Mouse (Mus musculus): ENCODE data around the gene Dcaf6. TPM values are rescaled to one million over a fixed set of nuclear protein-coding genes. Genes with fewer than 3 reads are reported as not detected.
"Not testable (repeated sequence)": the region's sequence is repeated elsewhere in the genome, so short reads cannot be mapped to it uniquely, and the experiment has no call there.

The Dcaf6 gene
- polyA plus RNA-seq, 1 experiment from 2014 or later = 18.9 TPM

- 0 out of 2 replicates have a peak, but pooled peaks cover 3% of the 10 kb centered on the region for H3K36me3 ChIP-seq (ENCODE audit: control insufficient read depth, insufficient read depth, low read length)
- 78% methylated on average over 4 of the region's 4 CpGs for WGBS
- no peak overlapping the region for H3K9ac ChIP-seq (ENCODE audit: low read length)
- ATAC-seq (ENCODE audit: low read depth) = no peak
- H3K9me3 ChIP-seq (ENCODE audit: control insufficient read depth, low read length) = no peaks in the 10 kb centered on the region
- H3K27me3 ChIP-seq (ENCODE audit: control insufficient read depth, insufficient read depth, low read depth, low read length) = no peaks in the 10 kb centered on the region
- no peak overlapping the region for H3K27ac ChIP-seq (ENCODE audit: low read length)
- no peak overlapping the region for H3K4me3 ChIP-seq (ENCODE audit: low read length)
- no peaks in the 10 kb centered on the region for H3K4me1 ChIP-seq (replicated peaks; ENCODE audit: control insufficient read depth, insufficient read depth, low read length)
- no peak overlapping the region for H3K4me2 ChIP-seq (ENCODE audit: low read depth, low read length)
These were observed 115.8 kb downstream of the Dcaf6 start for GRCm38 (mm10) chr1:165344453-165344852.

DNA sequence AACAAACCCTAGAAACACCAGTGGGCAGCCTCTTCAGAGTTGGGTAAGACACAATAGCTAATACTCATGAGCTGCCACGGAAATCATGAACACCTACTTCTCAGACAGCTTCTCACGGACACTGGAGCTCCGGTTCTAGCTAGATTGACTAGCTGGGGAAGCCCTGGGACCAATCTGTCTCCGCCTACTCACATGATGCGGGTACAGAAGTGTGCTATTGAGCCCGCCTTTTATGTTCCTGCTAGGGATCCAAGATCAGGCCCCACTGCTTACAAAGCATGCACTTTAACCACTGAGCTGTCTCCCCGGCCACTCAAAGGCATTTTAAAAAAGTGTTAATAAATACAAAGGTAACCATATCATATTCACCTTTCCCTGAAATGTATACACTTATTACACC is 118.1 kb downstream of the Dcaf6 start:
- no peaks in the 10 kb centered on the region for H3K9me3 ChIP-seq (ENCODE audit: control insufficient read depth, low read length)
- ATAC-seq (ENCODE audit: low read depth) = no peak
- no peaks in the 10 kb centered on the region for H3K27me3 ChIP-seq (ENCODE audit: control insufficient read depth, insufficient read depth, low read depth, low read length)
- H3K27ac ChIP-seq (ENCODE audit: low read length) = no peak overlapping the region
- H3K36me3 ChIP-seq (ENCODE audit: control insufficient read depth, insufficient read depth, low read length) = peaks cover 4% of the 10 kb centered on the region; the same call in 1 of the 2 replicates
- H3K9ac ChIP-seq (ENCODE audit: low read length) = no peak overlapping the region
- no peaks in the 10 kb centered on the region for H3K4me1 ChIP-seq (replicated peaks; ENCODE audit: control insufficient read depth, insufficient read depth, low read length)
- WGBS = 44% methylated on average over 7 of the region's 7 CpGs
- no peak overlapping the region for H3K4me3 ChIP-seq (ENCODE audit: low read length)
- no peak overlapping the region for H3K4me2 ChIP-seq (ENCODE audit: low read depth, low read length)

GRCm38 (mm10) chr1:165332797-165333196 is 127.5 kb downstream of the Dcaf6 start:
- Histone ChIP-seq H3K27ac (ENCODE audit: low read length) (no peak overlapping the region), H3K4me2 (ENCODE audit: low read depth, low read length) (no peak overlapping the region), H3K9me3 (ENCODE audit: control insufficient read depth, low read length) (no peaks in the 10 kb centered on the region), H3K4me1 (replicated peaks; ENCODE audit: control insufficient read depth, insufficient read depth, low read length) (no peaks in the 10 kb centered on the region), H3K4me3 (ENCODE audit: low read length) (no peak overlapping the region), H3K9ac (ENCODE audit: low read length) (no peak overlapping the region), H3K27me3 (ENCODE audit: control insufficient read depth, insufficient read depth, low read depth, low read length) (no peaks in the 10 kb centered on the region), H3K36me3 (ENCODE audit: control insufficient read depth, insufficient read depth, low read length) (peaks cover 3% of the 10 kb centered on the region; the same call in 1 of the 2 replicates)
- 75% methylated on average over 3 of the region's 3 CpGs for WGBS
- ATAC-seq (ENCODE audit: low read depth) = no peak

- H3K9me3 ChIP-seq (ENCODE audit: control insufficient read depth, low read length) = no peaks in the 10 kb centered on the region
- no peaks in the 10 kb centered on the region for H3K27me3 ChIP-seq (ENCODE audit: control insufficient read depth, insufficient read depth, low read depth, low read length)
- no peak overlapping the region for H3K9ac ChIP-seq (ENCODE audit: low read length)
- H3K36me3 ChIP-seq (ENCODE audit: control insufficient read depth, insufficient read depth, low read length) = 0 out of 2 replicates have a peak, but pooled peaks cover 3% of the 10 kb centered on the region
- H3K4me3 ChIP-seq (ENCODE audit: low read length) = no peak overlapping the region
- no peak for ATAC-seq (ENCODE audit: low read depth)
- no peak overlapping the region for H3K27ac ChIP-seq (ENCODE audit: low read length)
- H3K4me2 ChIP-seq (ENCODE audit: low read depth, low read length) = no peak overlapping the region
- no peaks in the 10 kb centered on the region for H3K4me1 ChIP-seq (replicated peaks; ENCODE audit: control insufficient read depth, insufficient read depth, low read length)
These were observed 129.4 kb downstream of the Dcaf6 start for GRCm38 (mm10) chr1:165330859-165331258.

- ATAC-seq (ENCODE audit: low read depth); H3K27ac ChIP-seq (ENCODE audit: low read length); H3K36me3 ChIP-seq (ENCODE audit: control insufficient read depth, insufficient read depth, low read length); H3K4me1 ChIP-seq (replicated peaks; ENCODE audit: control insufficient read depth, insufficient read depth, low read length); H3K27me3 ChIP-seq (ENCODE audit: control insufficient read depth, insufficient read depth, low read depth, low read length); H3K9ac ChIP-seq (ENCODE audit: low read length); H3K4me2 ChIP-seq (ENCODE audit: low read depth, low read length); H3K4me3 ChIP-seq (ENCODE audit: low read length); H3K9me3 ChIP-seq (ENCODE audit: control insufficient read depth, low read length): not testable (repeated sequence)
- WGBS = 89% methylated on average over 17 of the region's 17 CpGs
These were observed 131.6 kb downstream of the Dcaf6 start for GRCm38 (mm10) chr1:165328384-165329289.

GRCm38 (mm10) chr1:165327831-165328230 is 132.4 kb downstream of the Dcaf6 start:
- ATAC-seq (ENCODE audit: low read depth) = no peak
- no peak overlapping the region for H3K9ac ChIP-seq (ENCODE audit: low read length)
- whole genome bisulfite sequencing = 54% methylated on average over 5 of the region's 5 CpGs
- no peak overlapping the region for H3K4me2 ChIP-seq (ENCODE audit: low read depth, low read length)
- no peaks in the 10 kb centered on the region for H3K27me3 ChIP-seq (ENCODE audit: control insufficient read depth, insufficient read depth, low read depth, low read length)
- H3K36me3 ChIP-seq (ENCODE audit: control insufficient read depth, insufficient read depth, low read length) = 0 out of 2 replicates have a peak, but pooled peaks cover 3% of the 10 kb centered on the region
- no peak overlapping the region for H3K4me3 ChIP-seq (ENCODE audit: low read length)
- no peaks in the 10 kb centered on the region for H3K4me1 ChIP-seq (replicated peaks; ENCODE audit: control insufficient read depth, insufficient read depth, low read length)
- no peaks in the 10 kb centered on the region for H3K9me3 ChIP-seq (ENCODE audit: control insufficient read depth, low read length)
- no peak overlapping the region for H3K27ac ChIP-seq (ENCODE audit: low read length)

DNA sequence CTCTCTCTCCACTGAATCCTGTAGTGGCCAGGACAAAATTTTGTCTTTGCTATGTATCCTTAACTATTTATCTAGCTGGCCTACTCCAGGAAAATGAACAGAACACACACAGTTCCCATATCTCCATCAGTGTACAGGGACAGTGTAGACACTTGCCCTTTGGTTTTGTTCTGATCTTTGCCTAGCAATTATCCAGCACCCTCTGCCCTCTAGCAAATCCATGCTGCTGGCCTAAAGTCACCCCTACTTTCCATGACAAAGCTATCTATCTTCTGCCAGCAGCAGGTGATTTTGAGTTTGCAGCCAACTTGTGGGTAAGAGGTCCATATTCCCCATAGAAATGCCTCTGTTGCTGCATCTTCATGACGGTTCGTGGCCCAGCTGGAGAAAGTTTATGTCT is 132.9 kb downstream of the Dcaf6 start:
- Histone ChIP-seq H3K4me1 (replicated peaks; ENCODE audit: control insufficient read depth, insufficient read depth, low read length) (no peaks in the 10 kb centered on the region), H3K36me3 (ENCODE audit: control insufficient read depth, insufficient read depth, low read length) (0 out of 2 replicates have a peak, but pooled peaks cover 3% of the 10 kb centered on the region), H3K9ac (ENCODE audit: low read length) (no peak overlapping the region), H3K27ac (ENCODE audit: low read length) (no peak overlapping the region), H3K27me3 (ENCODE audit: control insufficient read depth, insufficient read depth, low read depth, low read length) (no peaks in the 10 kb centered on the region), H3K4me2 (ENCODE audit: low read depth, low read length) (no peak overlapping the region), H3K9me3 (ENCODE audit: control insufficient read depth, low read length) (no peaks in the 10 kb centered on the region), H3K4me3 (ENCODE audit: low read length) (no peak overlapping the region)
- 55% methylated on average over 2 of the region's 2 CpGs for WGBS
- no peak for ATAC-seq (ENCODE audit: low read depth)

DNA sequence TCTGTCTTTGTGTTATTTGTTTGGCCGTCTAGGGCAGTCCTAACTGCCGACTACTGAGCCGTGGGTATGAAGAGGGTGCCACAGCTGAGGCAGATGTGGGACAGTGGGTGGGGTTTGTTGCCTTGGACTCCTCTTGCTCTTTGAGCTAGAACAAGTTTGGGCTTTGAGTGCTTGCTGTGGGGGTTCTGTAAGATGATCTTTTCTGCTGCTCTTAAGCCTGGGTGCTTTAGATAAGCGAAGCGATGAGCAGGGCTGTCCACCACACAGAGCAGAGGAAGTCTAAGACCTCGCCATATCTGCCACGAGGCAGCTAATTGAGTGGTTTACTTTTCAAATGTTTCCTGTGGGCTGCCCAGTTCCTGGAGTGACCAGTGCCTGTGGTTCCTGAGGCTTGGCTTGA is 137.3 kb downstream of the Dcaf6 start:
- Histone ChIP-seq H3K4me1 (replicated peaks; ENCODE audit: control insufficient read depth, insufficient read depth, low read length) (peaks cover 3% of the 10 kb centered on the region; the same call in 1 of the 2 replicates), H3K36me3 (ENCODE audit: control insufficient read depth, insufficient read depth, low read length) (0 out of 2 replicates have a peak, but pooled peaks cover 3% of the 10 kb centered on the region), H3K27ac (ENCODE audit: low read length) (no peak overlapping the region), H3K9ac (ENCODE audit: low read length) (no peak overlapping the region), H3K4me3 (ENCODE audit: low read length) (no peak overlapping the region), H3K27me3 (ENCODE audit: control insufficient read depth, insufficient read depth, low read depth, low read length) (no peaks in the 10 kb centered on the region), H3K9me3 (ENCODE audit: control insufficient read depth, low read length) (no peaks in the 10 kb centered on the region), H3K4me2 (ENCODE audit: low read depth, low read length) (no peak overlapping the region)
- ATAC-seq (ENCODE audit: low read depth) = no peak
- 47% methylated on average over 7 of the region's 7 CpGs for WGBS

DNA sequence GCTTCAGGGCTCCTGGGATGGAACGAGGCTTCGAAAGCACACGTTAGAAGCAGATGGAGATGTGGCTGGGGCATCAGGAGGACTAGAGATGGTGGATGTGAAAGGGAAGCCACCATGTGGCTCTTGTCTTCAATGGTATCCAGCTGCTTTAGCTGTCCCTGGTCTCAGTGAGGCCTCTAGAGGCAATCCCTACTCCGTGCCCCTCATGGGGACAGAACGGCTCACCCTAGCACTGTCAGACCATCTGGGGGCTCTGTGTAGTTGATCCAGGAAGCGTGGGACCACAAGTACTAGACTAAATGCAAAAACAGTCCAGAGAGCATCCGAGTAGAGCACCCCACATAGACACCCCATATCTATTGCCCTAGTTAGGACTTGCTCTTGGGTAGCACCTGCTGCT is 138.4 kb downstream of the Dcaf6 start:
- no peak overlapping the region for H3K4me3 ChIP-seq (ENCODE audit: low read length)
- peaks cover 3% of the 10 kb centered on the region; the same call in 1 of the 2 replicates for H3K4me1 ChIP-seq (replicated peaks; ENCODE audit: control insufficient read depth, insufficient read depth, low read length)
- H3K9ac ChIP-seq (ENCODE audit: low read length) = no peak overlapping the region
- no peak overlapping the region for H3K4me2 ChIP-seq (ENCODE audit: low read depth, low read length)
- ATAC-seq (ENCODE audit: low read depth) = peak; percentile 41; the same call in 1 of the 2 replicates
- no peaks in the 10 kb centered on the region for H3K36me3 ChIP-seq (ENCODE audit: control insufficient read depth, insufficient read depth, low read length)
- no peaks in the 10 kb centered on the region for H3K27me3 ChIP-seq (ENCODE audit: control insufficient read depth, insufficient read depth, low read depth, low read length)
- 69% methylated on average over 7 of the region's 7 CpGs for WGBS
- H3K27ac ChIP-seq (ENCODE audit: low read length) = peak overlapping the region; percentile 34
- H3K9me3 ChIP-seq (ENCODE audit: control insufficient read depth, low read length) = no peaks in the 10 kb centered on the region

All from lung, embryonic 16.5 days (tissue).